Mouse (Mus musculus) colon, adult 2 months (tissue): Measurements from ENCODE around the gene Ssxa1. TPM values are rescaled to one million over a fixed set of nuclear protein-coding genes. Genes with fewer than 3 reads are reported as not detected.

Source experiments
- polyA plus RNA-seq: library from polyadenylated mRNA; depleted of rRNA; stranded (reverse); fragments of >200 nt; gene quantifications from 2 replicates; pipeline ENCODE4 v1.2.3, GENCODE M21; 2012; rRNA removed

The Ssxa1 gene
- polyA plus RNA-seq, result not detected in 2 replicates

DNA sequence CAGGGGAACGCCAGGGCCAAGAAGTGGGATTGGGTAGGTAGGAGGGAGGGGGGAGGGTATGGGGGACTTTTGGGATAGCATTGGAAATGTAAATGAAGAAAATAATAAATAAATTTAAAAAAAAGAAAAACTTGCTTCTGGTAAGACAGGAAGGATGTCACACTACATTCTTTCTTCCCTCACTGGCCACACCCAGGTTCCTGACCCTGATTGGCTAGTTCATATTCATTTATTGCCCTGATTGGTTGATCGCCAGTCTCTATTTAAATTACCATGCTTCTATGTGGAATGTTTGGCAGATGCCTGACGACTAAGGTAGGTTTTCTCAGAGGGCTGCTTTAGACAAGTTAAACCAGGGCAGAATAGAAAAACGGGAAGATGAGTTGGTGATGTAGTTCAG, at the start of gene Ssxa1:
Gene Ssxa1 (plus strand): TSS at position 301 of the 400 bp plus-strand sequence.

DNA sequence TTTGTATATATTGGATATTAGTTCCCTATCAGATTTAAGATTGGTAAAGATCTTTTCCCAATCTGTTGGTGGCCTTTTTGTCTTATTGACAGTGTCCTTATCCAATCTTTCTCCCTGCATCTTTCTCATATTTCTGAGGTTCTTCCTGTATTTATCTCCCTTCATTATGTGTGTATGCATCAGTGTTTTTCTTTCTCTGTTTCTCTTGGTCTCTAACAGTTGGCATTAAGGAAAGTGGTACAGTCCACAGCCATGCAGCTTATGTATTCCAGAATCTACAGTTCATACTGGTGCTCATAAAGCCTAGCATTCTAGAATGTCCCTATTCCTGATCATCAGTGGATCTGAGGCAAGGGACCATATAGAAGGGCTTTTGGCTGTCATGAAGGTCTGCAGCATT, 47.5 kb upstream of the Ssxa1 start, which contains the start of gene Spaca5:
Gene Spaca5 (plus strand): TSS at position 301 of the 400 bp plus-strand sequence.

GRCm38 (mm10) chrX:21088983-21089866, 26.4 kb upstream of the Ssxa1 start, which contains the start of gene Zfp300:
Gene Zfp300 (minus strand): TSS chrX:21089527.

Other genes starting within 250 kb of the Ssxa1 start
- 6.2 and 9.3 TPM in 2 replicates for gene Timp1, start 245.7 kb upstream of the Ssxa1 start, polyA plus RNA-seq
- 2.0 and 3.4 TPM in 2 replicates for gene Syn1, start 194.8 kb upstream of the Ssxa1 start, polyA plus RNA-seq
- gene Cfp, start 184.3 kb upstream of the Ssxa1 start, polyA plus RNA-seq, result 25.2 and 26.5 TPM in 2 replicates
- gene Elk1, start 165.2 kb upstream of the Ssxa1 start, polyA plus RNA-seq, result 9.0 and 9.5 TPM in 2 replicates
- 10.0 and 14.7 TPM in 2 replicates for gene Uxt, start 153.8 kb upstream of the Ssxa1 start, polyA plus RNA-seq
- gene Zfp182, start 53.5 kb upstream of the Ssxa1 start, polyA plus RNA-seq, result 0.36 and 0.38 TPM in 2 replicates
- gene Spaca5, start 47.4 kb upstream of the Ssxa1 start, polyA plus RNA-seq, result not detected in 2 replicates
- gene Zfp300, start 26.3 kb upstream of the Ssxa1 start, polyA plus RNA-seq, result 0.02 TPM in 1 of 2 replicates, not detected in the other
- not detected in 2 replicates for gene Gm21876, start 59.8 kb downstream of the Ssxa1 start, polyA plus RNA-seq